Mouse (Mus musculus) stomach, embryonic 14.5 days (tissue): Measurements from ENCODE around the gene Drap1. TPM values are rescaled to one million over a fixed set of nuclear protein-coding genes. Genes with fewer than 3 reads are reported as not detected.
"Not testable (repeated sequence)": the region's sequence is repeated elsewhere in the genome, so short reads cannot be mapped to it uniquely, and the experiment has no call there.

Experiments used
- ATAC-seq: fragments of 200-750 bp; cut with Nextera tagmentation; 2 replicates; pipeline ENCODE4 v1.8.0; 2017; ENCODE audit warnings: low read depth, moderate TSS enrichment; ENCODE audit not compliant: insufficient number of reproducible peaks, insufficient read depth, low FRiP score
- H3K27ac ChIP-seq: fragments of 300-500 bp; sonication (generic); 2 replicates; pipeline ENCODE4 v1.5.1; 2014; ENCODE audit warnings: mild to moderate bottlenecking, low read length, moderate library complexity, mixed read lengths
- H3K27me3 ChIP-seq: fragments of 300-500 bp; sonication (generic); 2 replicates; pipeline ENCODE4 v1.6.1; 2014; ENCODE audit warnings: low read length, control low read depth, mixed read lengths; ENCODE audit not compliant: control insufficient read depth, insufficient read depth
- H3K36me3 ChIP-seq: fragments of 300-500 bp; sonication (generic); 2 replicates; pipeline ENCODE4 v1.6.1; 2014; ENCODE audit warnings: mild to moderate bottlenecking, control low read depth, low read length, moderate library complexity, mixed read lengths; ENCODE audit not compliant: control insufficient read depth, insufficient read depth
- H3K4me1 ChIP-seq: fragments of 300-500 bp; sonication (generic); 2 replicates; pipeline ENCODE4 v1.6.1; 2014; ENCODE audit warnings: low read length, control low read depth, mixed read lengths; ENCODE audit not compliant: control insufficient read depth, insufficient read depth
- H3K4me2 ChIP-seq: fragments of 300-500 bp; sonication (generic); replicated peaks from 2 replicates; pipeline ENCODE4 v1.6.1; 2014; ENCODE audit warnings: low read depth, low read length, control low read depth
- H3K4me3 ChIP-seq: fragments of 300-500 bp; sonication (generic); 2 replicates; pipeline ENCODE4 v1.5.1; 2014; ENCODE audit warnings: low read depth, low read length, control low read depth
- H3K9ac ChIP-seq: fragments of 300-500 bp; sonication (generic); replicated peaks from 2 replicates; pipeline ENCODE4 v1.6.1; 2014; ENCODE audit warnings: low read depth, mild to moderate bottlenecking, control low read depth, low read length, moderate library complexity, mixed read lengths
- H3K9me3 ChIP-seq: fragments of 300-500 bp; sonication (generic); 2 replicates; pipeline ENCODE4 v1.6.1; 2016; ENCODE audit warnings: low read depth, low read length, control low read depth; ENCODE audit not compliant: control insufficient read depth
- WGBS: fragments of 180-500 bp; shearing (Covaris S2); extraction: QIAGEN DNeasy Blood & Tissue Kit; methylation state at CpG from one replicate; pipeline ENCODE4 v1.1.7; 2014; 5-methylcytosine and 5-hydroxymethylcytosine counted together
- polyA plus RNA-seq: library from polyadenylated mRNA; unstranded; fragments of >200 nt; fragmentation: Nextera tagmentation; extraction: Ambion mirVana; gene quantifications from 2 replicates; pipeline ENCODE4 v1.2.1, GENCODE M21; 2014

Gene Drap1
- polyA plus RNA-seq, 1 experiment from 2014 or later: 198 TPM

- Histone ChIP-seq H3K36me3 (0 out of 2 replicates have a peak, but pooled peaks cover 2% of the 10 kb centered on the region), H3K4me3 (no peak overlapping the region), H3K4me1 (peaks cover 8% of the 10 kb centered on the region; the same call in 1 of the 2 replicates), H3K9ac (no peak overlapping the region), H3K4me2 (no peak overlapping the region), H3K9me3 (no peaks in the 10 kb centered on the region), H3K27ac (no peak overlapping the region), H3K27me3 (no peaks in the 10 kb centered on the region)
- WGBS: 90% methylated on average over 13 of the region's 13 CpGs
- ATAC-seq: no peak
These were observed 16.4 kb downstream of the Drap1 start for GRCm38 (mm10) chr19:5408057-5409001.

GRCm38 (mm10) chr19:5407133-5407532 is 17.6 kb downstream of the Drap1 start:
- ATAC-seq: peak; percentile 7; the same call in 1 of the 2 replicates
- Histone ChIP-seq H3K4me3 (peak overlapping the region; percentile 49), H3K27ac (peak overlapping the region; percentile 80), H3K27me3 (no peaks in the 10 kb centered on the region), H3K4me2 (peak overlapping the region; percentile 76), H3K4me1 (peaks cover 8% of the 10 kb centered on the region; the same call in 1 of the 2 replicates), H3K9me3 (no peaks in the 10 kb centered on the region), H3K9ac (peak overlapping the region; percentile 65; the same call in 1 of the 2 replicates), H3K36me3 (0 out of 2 replicates have a peak, but pooled peaks cover 2% of the 10 kb centered on the region)
- 10% methylated on average over 7 of the region's 7 CpGs for WGBS

GRCm38 (mm10) chr19:5406531-5407126 is 18.1 kb downstream of the Drap1 start:
- WGBS: 9% methylated on average over 20 of the region's 25 CpGs

GRCm38 (mm10) chr19:5405924-5406323 is 18.9 kb downstream of the Drap1 start:
- peak overlapping the region; percentile 33; the same call in 1 of the 2 replicates for H3K27ac ChIP-seq
- peaks cover 8% of the 10 kb centered on the region; the same call in 1 of the 2 replicates for H3K4me1 ChIP-seq
- 18% methylated on average over 7 of the region's 7 CpGs for WGBS
- 0 out of 2 replicates have a peak, but pooled peaks cover 2% of the 10 kb centered on the region for H3K36me3 ChIP-seq
- 0 out of 2 replicates have a peak overlapping the region, but pooled peaks have one; percentile 18 for H3K9ac ChIP-seq
- H3K27me3 ChIP-seq: no peaks in the 10 kb centered on the region
- peak overlapping the region; percentile 51 for H3K4me2 ChIP-seq
- peak overlapping the region; percentile 29 for H3K4me3 ChIP-seq
- ATAC-seq: no peak
- H3K9me3 ChIP-seq: no peaks in the 10 kb centered on the region

More at GRCm38 (mm10) chr19:5406531-5407126, 18.1 kb downstream of the Drap1 start:
- Histone ChIP-seq H3K4me3 (peak overlapping the region; percentile 49), H3K27ac (peak overlapping the region; percentile 80), H3K9ac (peak overlapping the region; percentile 65; the same call in 1 of the 2 replicates), H3K4me2 (peak overlapping the region; percentile 76)
- H3K27me3 ChIP-seq, H3K9me3 ChIP-seq, H3K36me3 ChIP-seq, H3K4me1 ChIP-seq: not testable (repeated sequence)
- peak; percentile 79 for ATAC-seq

GRCm38 (mm10) chr19:5402293-5402692 is 22.5 kb downstream of the Drap1 start, which contains the start of gene Tsga10ip:
TSS of gene Tsga10ip (minus strand) at chr19:5402526.
- Histone ChIP-seq H3K27me3 (no peaks in the 10 kb centered on the region), H3K9ac (no peak within 1 kb of the TSS), H3K27ac (no peak within 1 kb of the TSS), H3K4me1 (peaks cover 5% of the 10 kb centered on the region; the same call in 1 of the 2 replicates), H3K4me2 (no peak within 1 kb of the TSS), H3K36me3 (no peaks in the 10 kb centered on the region), H3K4me3 (no peak within 1 kb of the TSS), H3K9me3 (no peaks in the 10 kb centered on the region)
- 73% methylated on average over 8 of the region's 8 CpGs for WGBS
- ATAC-seq: no peak

- not testable (repeated sequence) for H3K9me3 ChIP-seq, H3K4me2 ChIP-seq, ATAC-seq, H3K4me1 ChIP-seq, H3K36me3 ChIP-seq, H3K4me3 ChIP-seq, H3K27me3 ChIP-seq, H3K9ac ChIP-seq, H3K27ac ChIP-seq
- WGBS: 70% methylated on average over 4 of the region's 4 CpGs
These were observed 23.7 kb downstream of the Drap1 start for GRCm38 (mm10) chr19:5401073-5401472.

- no peaks in the 10 kb centered on the region for H3K27me3 ChIP-seq
- H3K4me3 ChIP-seq: no peak overlapping the region
- H3K9ac ChIP-seq: no peak overlapping the region
- peaks cover 2% of the 10 kb centered on the region; the same call in 1 of the 2 replicates for H3K4me1 ChIP-seq
- no peaks in the 10 kb centered on the region for H3K36me3 ChIP-seq
- no peaks in the 10 kb centered on the region for H3K9me3 ChIP-seq
- WGBS: 64% methylated on average over 4 of the region's 4 CpGs
- no peak overlapping the region for H3K27ac ChIP-seq
- no peak overlapping the region for H3K4me2 ChIP-seq
- ATAC-seq: no peak
These were observed 29.4 kb downstream of the Drap1 start for GRCm38 (mm10) chr19:5395371-5395770.

- ATAC-seq: no peak
- peaks cover 7% of the 10 kb centered on the region; the same call in 1 of the 2 replicates for H3K4me1 ChIP-seq
- no peak overlapping the region for H3K4me2 ChIP-seq
- H3K27ac ChIP-seq: no peak overlapping the region
- no peak overlapping the region for H3K4me3 ChIP-seq
- 43% methylated on average over 10 of the region's 10 CpGs for WGBS
- H3K9me3 ChIP-seq: no peaks in the 10 kb centered on the region
- no peaks in the 10 kb centered on the region for H3K27me3 ChIP-seq
- H3K36me3 ChIP-seq: no peaks in the 10 kb centered on the region
- H3K9ac ChIP-seq: no peak overlapping the region
These were observed 30.6 kb downstream of the Drap1 start for GRCm38 (mm10) chr19:5394168-5394567.
